Mouse (Mus musculus) kidney, embryonic 15.5 days (tissue): ENCODE measurements at regions not wholly inside any gene's neighbourhood (a gene's known extent, or its start where the extent isn't known, plus 50 kb on each side); places are given as distances from the start of the nearest gene placed in this dataset.
"Not testable (repeated sequence)": the region's sequence is repeated elsewhere in the genome, so short reads cannot be mapped to it uniquely, and the experiment has no call there.

Experiments
- ATAC-seq: fragments of 200-750 bp; cut with Nextera tagmentation; replicated peaks from 2 replicates; pipeline ENCODE4 v1.8.0; 2017; ENCODE audit warnings: moderate TSS enrichment; ENCODE audit not compliant: low FRiP score
- H3K27ac ChIP-seq: fragments of 300-500 bp; sonication (generic); 2 replicates; pipeline ENCODE4 v1.5.1; 2015; ENCODE audit warnings: mild to moderate bottlenecking, inconsistent platforms
- H3K27me3 ChIP-seq: fragments of 300-500 bp; sonication (generic); 2 replicates; pipeline ENCODE4 v1.6.1; 2015; ENCODE audit warnings: inconsistent platforms
- H3K36me3 ChIP-seq: fragments of 300-500 bp; sonication (generic); 2 replicates; pipeline ENCODE4 v1.6.1; 2015; ENCODE audit warnings: inconsistent platforms
- H3K4me1 ChIP-seq: fragments of 300-500 bp; sonication (generic); 2 replicates; pipeline ENCODE4 v1.6.1; 2015; ENCODE audit warnings: inconsistent platforms
- H3K4me2 ChIP-seq: fragments of 300-500 bp; sonication (generic); 2 replicates; pipeline ENCODE4 v1.6.1; 2015; ENCODE audit warnings: moderate library complexity, mild to moderate bottlenecking, inconsistent platforms
- H3K4me3 ChIP-seq: fragments of 300-500 bp; sonication (generic); replicated peaks from 2 replicates; pipeline ENCODE4 v1.5.1; 2015; ENCODE audit warnings: mild to moderate bottlenecking, inconsistent platforms
- H3K9ac ChIP-seq: fragments of 300-500 bp; sonication (generic); 2 replicates; pipeline ENCODE4 v1.6.1; 2015; ENCODE audit warnings: mild to moderate bottlenecking, inconsistent platforms
- H3K9me3 ChIP-seq: fragments of 300-500 bp; sonication (generic); replicated peaks from 2 replicates; pipeline ENCODE4 v1.6.1; 2016; ENCODE audit warnings: inconsistent platforms
- WGBS: fragments of 180-500 bp; shearing (Covaris S2); methylation state at CpG from one replicate; pipeline ENCODE4 v1.1.7; 2015; ENCODE audit warnings: mixed read lengths; 5-methylcytosine and 5-hydroxymethylcytosine counted together

DNA sequence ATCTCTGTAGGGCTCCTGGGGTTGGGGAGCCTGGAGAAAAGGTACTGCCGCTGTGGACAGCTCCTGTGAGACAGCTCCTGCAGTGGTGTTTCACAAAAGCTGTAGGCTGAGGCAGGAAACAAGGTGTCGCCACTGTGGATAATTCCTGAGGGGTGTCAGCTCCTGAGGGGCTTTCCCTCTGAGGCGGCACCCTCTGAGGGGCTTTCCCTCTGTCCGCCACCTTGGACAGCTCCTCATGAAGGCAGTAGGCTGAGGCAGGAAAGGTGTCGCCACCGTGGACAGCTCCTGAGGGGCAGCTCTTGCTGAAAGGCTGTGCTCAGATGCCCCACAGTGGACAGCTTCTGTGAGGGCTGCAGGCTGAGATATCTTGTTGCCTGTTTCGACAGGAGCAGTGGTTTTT lies 127.1 kb downstream of the Cyld start:
- Histone ChIP-seq H3K4me2 (no peak overlapping the region), H3K9ac (no peak overlapping the region), H3K36me3 (no peaks in the 10 kb centered on the region), H3K4me3 (no peak overlapping the region), H3K27me3 (no peaks in the 10 kb centered on the region), H3K4me1 (no peaks in the 10 kb centered on the region), H3K27ac (no peak overlapping the region), H3K9me3 (no peaks in the 10 kb centered on the region)
- 79% methylated on average over 7 of the region's 7 CpGs for WGBS
- no peak for ATAC-seq

- H3K4me1 ChIP-seq = no peaks in the 10 kb centered on the region
- H3K4me2 ChIP-seq = no peak overlapping the region
- WGBS = 87% methylated on average over 5 of the region's 5 CpGs
- no peak overlapping the region for H3K27ac ChIP-seq
- no peaks in the 10 kb centered on the region for H3K36me3 ChIP-seq
- H3K4me3 ChIP-seq = no peak overlapping the region
- no peaks in the 10 kb centered on the region for H3K27me3 ChIP-seq
- ATAC-seq = no peak
- no peak overlapping the region for H3K9ac ChIP-seq
- H3K9me3 ChIP-seq = no peaks in the 10 kb centered on the region
Observed at GRCm38 (mm10) chr8:88820275-88820850, 123.5 kb downstream of the Cyld start.

- ATAC-seq = no peak
- Histone ChIP-seq H3K4me1 (no peaks in the 10 kb centered on the region), H3K4me2 (no peak overlapping the region), H3K4me3 (no peak overlapping the region), H3K9me3 (no peaks in the 10 kb centered on the region), H3K9ac (no peak overlapping the region), H3K36me3 (no peaks in the 10 kb centered on the region), H3K27ac (no peak overlapping the region), H3K27me3 (peaks cover 7% of the 10 kb centered on the region; the same call in 1 of the 2 replicates)
- WGBS = 67% methylated on average over 5 of the region's 5 CpGs
Observed at GRCm38 (mm10) chr8:88816461-88816860, 119.6 kb downstream of the Cyld start.

DNA sequence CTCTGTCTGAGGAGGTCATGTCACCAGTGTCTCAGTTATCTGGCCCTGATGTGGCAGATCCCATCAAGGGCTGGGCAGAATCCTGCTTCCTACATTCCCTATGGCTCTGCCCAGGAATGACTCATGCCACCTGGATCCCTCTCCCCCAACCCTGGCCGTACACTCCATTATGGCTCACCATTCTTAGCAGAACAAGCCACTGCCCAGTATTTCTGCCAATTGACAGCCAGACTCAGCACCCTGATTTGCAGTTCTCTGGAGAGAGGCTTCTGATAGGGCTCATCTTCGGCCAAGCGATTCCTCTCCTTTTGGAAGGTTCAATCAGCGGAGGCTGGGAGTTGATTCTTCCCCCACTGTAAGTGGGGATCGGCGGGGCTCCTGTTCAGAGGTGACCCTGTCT lies 117.4 kb downstream of the Cyld start:
- no peak overlapping the region for H3K27ac ChIP-seq
- no peaks in the 10 kb centered on the region for H3K36me3 ChIP-seq
- no peak overlapping the region for H3K9ac ChIP-seq
- 96% methylated on average over 6 of the region's 6 CpGs for WGBS
- H3K4me3 ChIP-seq = no peak overlapping the region
- no peaks in the 10 kb centered on the region for H3K9me3 ChIP-seq
- no peak for ATAC-seq
- H3K27me3 ChIP-seq = peaks cover 7% of the 10 kb centered on the region; the same call in 1 of the 2 replicates
- no peaks in the 10 kb centered on the region for H3K4me1 ChIP-seq
- H3K4me2 ChIP-seq = no peak overlapping the region

- Histone ChIP-seq H3K27ac (no peak overlapping the region), H3K36me3 (no peaks in the 10 kb centered on the region), H3K27me3 (peaks cover 7% of the 10 kb centered on the region; the same call in 1 of the 2 replicates), H3K4me3 (no peak overlapping the region), H3K4me2 (no peak overlapping the region), H3K9ac (no peak overlapping the region), H3K9me3 (no peaks in the 10 kb centered on the region), H3K4me1 (no peaks in the 10 kb centered on the region)
- no peak for ATAC-seq
- WGBS = 58% methylated on average over 27 of the region's 27 CpGs
Observed at GRCm38 (mm10) chr8:88812901-88813676, 116.3 kb downstream of the Cyld start.

GRCm38 (mm10) chr8:88806851-88807250 lies 110.0 kb downstream of the Cyld start:
- ATAC-seq, H3K27ac ChIP-seq: not testable (repeated sequence)
- WGBS = 94% methylated on average over 10 of the region's 10 CpGs

More at GRCm38 (mm10) chr8:88806851-88807250, 110.0 kb downstream of the Cyld start:
- not testable (repeated sequence) for H3K36me3 ChIP-seq, H3K9me3 ChIP-seq, H3K9ac ChIP-seq, H3K4me1 ChIP-seq, H3K4me3 ChIP-seq, H3K27me3 ChIP-seq, H3K4me2 ChIP-seq
